Mouse (Mus musculus) spleen, adult 2 months (tissue): ENCODE results near the gene Dll4.

Experiments
- CTCF ChIP-seq: fragments of 200-500 bp; IDR thresholded peaks from 2 replicates; pipeline ENCODE4 v1.5.1; 2011; ENCODE audit warnings: mild to moderate bottlenecking, inconsistent platforms; ENCODE audit not compliant: insufficient read depth, insufficient read length, insufficient replicate concordance; ENCODE audit errors: extremely low read depth
- POLR2A ChIP-seq: fragments of 200-500 bp; IDR thresholded peaks from 2 replicates; pipeline ENCODE4 v1.6.1; 2011; ENCODE audit warnings: low read depth, low read length, inconsistent platforms

- TF ChIP-seq POLR2A: no peak
- TF ChIP-seq CTCF: no peak
Observed at GRCm38 (mm10) chr2:119296756-119297155, 28.8 kb upstream of the Dll4 start.
